Mouse (Mus musculus) ES-Bruce4 (cell line): ENCODE data around the gene Kcnk1.

ENCODE experiments used
- CTCF ChIP-seq: IDR thresholded peaks from one replicate; pipeline ENCODE4 v1.8.1; 2011; ENCODE audit warnings: low read depth, low read length
- EP300 ChIP-seq: IDR thresholded peaks from 2 replicates; pipeline ENCODE4 v1.6.1; 2011; ENCODE audit warnings: low read depth, low read length; ENCODE audit not compliant: insufficient read depth
- POLR2A ChIP-seq: IDR thresholded peaks from one replicate; pipeline ENCODE4 v1.8.1; 2011; ENCODE audit warnings: low read length; ENCODE audit not compliant: insufficient read depth

DNA sequence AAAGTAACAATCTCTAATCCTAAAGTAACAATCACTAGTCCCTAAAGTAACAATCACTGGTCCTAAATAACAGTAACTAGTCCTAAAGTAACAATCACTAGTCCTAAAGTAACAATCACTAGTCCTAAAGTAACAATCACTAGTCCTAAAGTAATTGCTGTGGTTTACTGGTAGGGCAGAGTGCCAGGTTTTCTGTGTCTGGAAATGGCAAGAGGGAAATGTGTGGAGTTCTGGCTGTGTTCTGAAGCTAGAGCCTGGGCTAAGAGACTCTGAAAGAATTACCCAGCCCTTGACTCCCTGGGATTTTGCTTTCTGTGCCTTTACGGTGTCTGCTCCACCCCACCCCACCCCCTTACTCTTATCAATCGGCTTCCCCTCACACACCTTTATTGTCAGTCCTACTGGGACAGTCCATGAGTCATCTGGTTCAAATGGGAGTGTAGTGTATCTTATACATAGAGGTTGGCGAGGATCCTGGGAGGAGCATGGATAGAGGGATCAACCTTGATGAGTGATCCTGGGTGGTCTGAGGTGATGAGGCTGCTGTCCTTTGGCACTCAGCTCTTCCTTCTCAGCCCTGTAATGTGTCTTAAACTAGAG is 28.8 kb downstream of the Kcnk1 start:
- TF ChIP-seq CTCF = no peak
- TF ChIP-seq POLR2A = no peak
- no peak for TF ChIP-seq EP300
